Mouse (Mus musculus): Measurements from ENCODE around the gene Scnn1b.

Gene Scnn1b

GRCm38 (mm10) chr7:121966169-121966568 is 101.3 kb downstream of the Scnn1b start:
- no peak for DNase-seq (ENCODE audit: low spot score in 2 of 2)
